Mouse (Mus musculus): ENCODE results near the gene Nop58. TPM values are rescaled to one million over a fixed set of nuclear protein-coding genes. Genes with fewer than 3 reads are reported as not detected.

Gene Nop58
- 833 TPM for polyA plus RNA-seq (2014; fragmentation: Illumina TruSeq; extraction: RNeasy Lipid Tissue Mini Kit (QIAGEN cat#74804))

GRCm38 (mm10) chr1:59684819-59685755 is at the start of gene Nop58:
TSS of gene Nop58 (plus strand) at chr1:59684971.

GRCm38 (mm10) chr1:59670641-59671168 is 14.1 kb upstream of the Nop58 start, which contains the start of gene Sumo1:
TSS of gene Sumo1 (minus strand) at chr1:59670834.

GRCm38 (mm10) chr1:59763164-59763768 is 78.5 kb downstream of the Nop58 start, which contains the start of gene Bmpr2:
TSS of gene Bmpr2 (plus strand) at chr1:59763400.

Other genes starting within 250 kb of the Nop58 start
- 42.2 TPM for gene Fzd7, start 202.5 kb upstream of the Nop58 start, polyA plus RNA-seq (2014; fragmentation: Illumina TruSeq; extraction: RNeasy Lipid Tissue Mini Kit (QIAGEN cat#74804))
- gene Gm973, start 168.7 kb upstream of the Nop58 start, polyA plus RNA-seq (2014; fragmentation: Illumina TruSeq; extraction: RNeasy Lipid Tissue Mini Kit (QIAGEN cat#74804)): 17.5 TPM
- 811 TPM for gene Sumo1, start 14.1 kb upstream of the Nop58 start, polyA plus RNA-seq (2014; fragmentation: Illumina TruSeq; extraction: RNeasy Lipid Tissue Mini Kit (QIAGEN cat#74804))
- 600 TPM for gene Bmpr2, start 78.4 kb downstream of the Nop58 start, polyA plus RNA-seq (2014; fragmentation: Illumina TruSeq; extraction: RNeasy Lipid Tissue Mini Kit (QIAGEN cat#74804))
- gene Fam117b, start 228.0 kb downstream of the Nop58 start, polyA plus RNA-seq (2014; fragmentation: Illumina TruSeq; extraction: RNeasy Lipid Tissue Mini Kit (QIAGEN cat#74804)): 63.4 TPM